Mouse (Mus musculus) myocyte (in vitro differentiated cells): Measurements from ENCODE around the gene Mybbp1a. TPM values are rescaled to one million over a fixed set of nuclear protein-coding genes. Genes with fewer than 3 reads are reported as not detected.

Experiments used
- H3K27me3 ChIP-seq: one replicate; pipeline ENCODE4 v1.6.1; 2011; ENCODE audit not compliant: control insufficient read depth, insufficient read depth, insufficient read length
- H3K36me3 ChIP-seq: one replicate; pipeline ENCODE4 v1.6.1; 2011; ENCODE audit not compliant: control insufficient read depth, insufficient read depth
- H3K4me2 ChIP-seq: one replicate; pipeline ENCODE4 v1.6.1; 2011; ENCODE audit warnings: low read depth, control low read depth
- H3K4me3 ChIP-seq: one replicate; pipeline ENCODE4 v1.5.1; 2011; ENCODE audit warnings: mild to moderate bottlenecking, control low read depth, moderate library complexity
- H3K79me2 ChIP-seq: one replicate; pipeline ENCODE4 v1.6.1; 2011; ENCODE audit not compliant: control insufficient read depth, insufficient read depth
- H3ac ChIP-seq: one replicate; pipeline ENCODE4 v1.6.1; 2011; ENCODE audit not compliant: control insufficient read depth, insufficient read length
- CEBPB ChIP-seq: IDR thresholded peaks from 2 replicates; pipeline ENCODE4 v1.6.1; 2011; ENCODE audit warnings: mild to moderate bottlenecking, moderate library complexity; ENCODE audit not compliant: poor library complexity, insufficient read depth, severe bottlenecking
- E2F4 ChIP-seq: IDR thresholded peaks from one replicate; pipeline ENCODE4 v1.6.1; 2011; ENCODE audit warnings: mild to moderate bottlenecking, control low read depth, moderate library complexity; ENCODE audit not compliant: insufficient read depth
- MAX ChIP-seq: IDR thresholded peaks from one replicate; pipeline ENCODE4 v1.6.1; 2011; ENCODE audit warnings: low read depth, mild to moderate bottlenecking, control low read depth
- MYOD1 ChIP-seq, 3 experiments: IDR thresholded peaks; one replicate each; pipeline ENCODE4 v1.6.1; 2011; ENCODE audit warnings: control low read depth in 2 of 3, low read depth in 2 of 3, mild to moderate bottlenecking in 2 of 3, moderate library complexity in 1 of 3; ENCODE audit not compliant: insufficient read length in 2 of 3, control insufficient read depth in 1 of 3
- MYOG ChIP-seq, 3 experiments: IDR thresholded peaks; one replicate each; pipeline ENCODE4 v1.6.1; 2011; ENCODE audit warnings: control low read depth in 2 of 3, low read depth in 2 of 3, mild to moderate bottlenecking in 2 of 3; ENCODE audit not compliant: insufficient read length in 2 of 3, control insufficient read depth in 1 of 3, insufficient read depth in 1 of 3
- POLR2A ChIP-seq: IDR thresholded peaks from one replicate; pipeline ENCODE4 v1.6.1; 2011; ENCODE audit warnings: low read depth, mild to moderate bottlenecking, control low read depth, moderate library complexity; ENCODE audit not compliant: insufficient read length
- POLR2AphosphoS2 ChIP-seq: IDR thresholded peaks from one replicate; pipeline ENCODE4 v1.6.1; 2011; ENCODE audit warnings: low read depth, control low read depth; ENCODE audit not compliant: insufficient read length
- REST ChIP-seq: IDR thresholded peaks from one replicate; pipeline ENCODE4 v1.6.1; 2011; ENCODE audit warnings: mild to moderate bottlenecking, control low read depth, moderate library complexity; ENCODE audit not compliant: insufficient read depth, insufficient read length
- SRF ChIP-seq: IDR thresholded peaks from one replicate; pipeline ENCODE4 v1.6.1; 2011; ENCODE audit warnings: low read depth; ENCODE audit not compliant: control insufficient read depth, insufficient read length
- TCF12 ChIP-seq: IDR thresholded peaks from one replicate; pipeline ENCODE4 v1.6.1; 2011; ENCODE audit warnings: mild to moderate bottlenecking, control low read depth; ENCODE audit not compliant: poor library complexity, insufficient read depth, severe bottlenecking
- TCF3 ChIP-seq: IDR thresholded peaks from one replicate; pipeline ENCODE4 v1.6.1; 2011; ENCODE audit warnings: low read depth, control low read depth; ENCODE audit not compliant: insufficient read length
- USF1 ChIP-seq: IDR thresholded peaks from one replicate; pipeline ENCODE4 v1.6.1; 2011; ENCODE audit warnings: low read depth, mild to moderate bottlenecking, control low read depth, moderate library complexity
- polyA plus RNA-seq: library from polyadenylated mRNA; unstranded; fragments of >200 nt; fragmentation: generic; extraction: Trizol; gene quantifications from one replicate; pipeline ENCODE4 v1.2.1, GENCODE M21; 2012; ENCODE audit warnings: missing spikeins

The Mybbp1a gene
- polyA plus RNA-seq, 1 experiment = 138 TPM

GRCm38 (mm10) chr11:72461500-72461981, 20.4 kb downstream of the Mybbp1a start:
- TF ChIP-seq E2F4 (no peak), TCF3 (no peak), TCF12 (no peak), SRF (no peak), CEBPB (no peak), POLR2A (no peak)
- no peak overlapping the region for H3ac ChIP-seq
- H3K36me3 ChIP-seq = no peaks in the 10 kb centered on the region
- no peak overlapping the region for H3K4me3 ChIP-seq
- no peaks in the 10 kb centered on the region for H3K79me2 ChIP-seq
- H3K4me2 ChIP-seq = no peak overlapping the region
- H3K27me3 ChIP-seq = no peaks in the 10 kb centered on the region

GRCm38 (mm10) chr11:72464821-72465220, 23.7 kb downstream of the Mybbp1a start:
- TF ChIP-seq MYOD1 (IDR thresholded peaks at IDR 0.05; ENCODE audit: control insufficient read depth in 1 of 3, insufficient read length in 2 of 3, low read depth in 2 of 3) (no peak), TCF12 (no peak), USF1 (no peak), CEBPB (no peak), POLR2AphosphoS2 (no peak), POLR2A (no peak), SRF (no peak), TCF3 (no peak), E2F4 (no peak), MYOG (IDR thresholded peaks at IDR 0.05; ENCODE audit: control insufficient read depth in 1 of 3, insufficient read depth in 1 of 3, insufficient read length in 2 of 3, low read depth in 2 of 3) (no peak), REST (no peak)

GRCm38 (mm10) chr11:72465978-72466693, 25.0 kb downstream of the Mybbp1a start:
- no peaks in the 10 kb centered on the region for H3K36me3 ChIP-seq
- TF ChIP-seq REST (no peak), TCF3 (no peak), SRF (no peak), MAX (no peak), TCF12 (no peak), CEBPB (no peak), POLR2A (no peak), MYOG (IDR thresholded peaks at IDR 0.05; ENCODE audit: control insufficient read depth in 1 of 3, insufficient read depth in 1 of 3, insufficient read length in 2 of 3, low read depth in 2 of 3) (no peak)
- peak overlapping the region; percentile 51 for H3K4me2 ChIP-seq
- no peaks in the 10 kb centered on the region for H3K79me2 ChIP-seq
- no peaks in the 10 kb centered on the region for H3K27me3 ChIP-seq
- no peak overlapping the region for H3ac ChIP-seq
- H3K4me3 ChIP-seq = no peak overlapping the region

More at GRCm38 (mm10) chr11:72464821-72465220, 23.7 kb downstream of the Mybbp1a start:
- H3K4me2 ChIP-seq = no peak overlapping the region
- no peak overlapping the region for H3K4me3 ChIP-seq
- no peak overlapping the region for H3ac ChIP-seq
- no peaks in the 10 kb centered on the region for H3K79me2 ChIP-seq
- H3K27me3 ChIP-seq = no peaks in the 10 kb centered on the region
- H3K36me3 ChIP-seq = no peaks in the 10 kb centered on the region

GRCm38 (mm10) chr11:72466694-72467507, 25.7 kb downstream of the Mybbp1a start:
- H3K4me2 ChIP-seq = peak overlapping the region; percentile 51
- H3K79me2 ChIP-seq = no peaks in the 10 kb centered on the region
- H3ac ChIP-seq = no peak overlapping the region
- TF ChIP-seq CEBPB = no peak
- TF ChIP-seq POLR2AphosphoS2 = no peak
- TF ChIP-seq E2F4 = no peak
- no peak for TF ChIP-seq REST
- TF ChIP-seq TCF12 = no peak
- no peak for TF ChIP-seq MYOG (IDR thresholded peaks at IDR 0.05; ENCODE audit: control insufficient read depth in 1 of 3, insufficient read depth in 1 of 3, insufficient read length in 2 of 3, low read depth in 2 of 3)
- no peak for TF ChIP-seq SRF
- TF ChIP-seq MYOD1 (IDR thresholded peaks at IDR 0.05; ENCODE audit: control insufficient read depth in 1 of 3, insufficient read length in 2 of 3, low read depth in 2 of 3) = no peak
- no peak for TF ChIP-seq POLR2A
- no peak for TF ChIP-seq USF1
- TF ChIP-seq TCF3 = no peak
- no peak for TF ChIP-seq MAX
- no peak overlapping the region for H3K4me3 ChIP-seq
- H3K27me3 ChIP-seq = no peaks in the 10 kb centered on the region
- H3K36me3 ChIP-seq = no peaks in the 10 kb centered on the region

GRCm38 (mm10) chr11:72468525-72468924, 27.4 kb downstream of the Mybbp1a start:
- TF ChIP-seq TCF3 = no peak
- no peak for TF ChIP-seq CEBPB
- TF ChIP-seq MYOD1 (IDR thresholded peaks at IDR 0.05; ENCODE audit: control insufficient read depth in 1 of 3, insufficient read length in 2 of 3, low read depth in 2 of 3) = no peak
- TF ChIP-seq E2F4 = no peak
- no peak for TF ChIP-seq USF1
- TF ChIP-seq REST = no peak
- TF ChIP-seq TCF12 = no peak
- TF ChIP-seq MAX = no peak
- no peak for TF ChIP-seq SRF
- no peak for TF ChIP-seq MYOG (IDR thresholded peaks at IDR 0.05; ENCODE audit: control insufficient read depth in 1 of 3, insufficient read depth in 1 of 3, insufficient read length in 2 of 3, low read depth in 2 of 3)
- TF ChIP-seq POLR2AphosphoS2 = no peak
- no peak for TF ChIP-seq POLR2A
- H3K27me3 ChIP-seq = no peaks in the 10 kb centered on the region
- no peaks in the 10 kb centered on the region for H3K79me2 ChIP-seq
- H3K4me3 ChIP-seq = no peak overlapping the region
- no peak overlapping the region for H3K4me2 ChIP-seq
- H3ac ChIP-seq = no peak overlapping the region
- no peaks in the 10 kb centered on the region for H3K36me3 ChIP-seq
